Mouse (Mus musculus): ENCODE measurements around the gene Slc35d1. TPM values are rescaled to one million over a fixed set of nuclear protein-coding genes. Genes with fewer than 3 reads are reported as not detected.

Slc35d1 gene
- total and polyA plus RNA-seq, 3 experiments: 6.0 to 11.5 (median 8.7) TPM

- dilution Hi-C loops (cut with MboI; ENCODE audit: extremely low pct_ligation_motif_present, extremely low pct_unique_long_range_greater_than_20kb, low sequenced_read_pairs): no loop called here
- in situ Hi-C loops (cut with MboI; ENCODE audit: low pct_ligation_motif_present, low pct_unique_long_range_greater_than_20kb, low sequenced_read_pairs): no loop called here
- no peak overlapping the region for H3K4me2 ChIP-seq (ENCODE audit: insufficient read depth, low read depth, poor library complexity, severe bottlenecking)
- H3K79me2 ChIP-seq (replicated peaks; ENCODE audit: control insufficient read depth, extremely low read depth, insufficient read depth, poor library complexity, severe bottlenecking): no peaks in the 10 kb centered on the region
- H3K36me3 ChIP-seq (replicated peaks in 1 of 2; ENCODE audit: control insufficient read depth in 1 of 2, insufficient read depth in 1 of 2, low read length in 1 of 2): no peaks in the 10 kb centered on the region
- H3K4me1 ChIP-seq (ENCODE audit: control insufficient read depth in 1 of 2, insufficient read depth in 2 of 2): peaks cover 2 to 9% of the 10 kb centered on the region in 2 experiments; a peak in 1 of 4 replicates
- TF ChIP-seq PAX5 (IDR thresholded peaks at IDR 0.05; ENCODE audit: low read length): no peak
- TF ChIP-seq HCFC1 (IDR thresholded peaks at IDR 0.05; ENCODE audit: low read depth, low read length): no peak
- no peak for TF ChIP-seq SMC3 (IDR thresholded peaks at IDR 0.05; ENCODE audit: low read depth, low read length)
- no peak for TF ChIP-seq MEF2A (IDR thresholded peaks at IDR 0.05; ENCODE audit: borderline replicate concordance, low read depth, low read length)
- no peak for TF ChIP-seq E2F4 (IDR thresholded peaks at IDR 0.05; ENCODE audit: insufficient replicate concordance, low read depth, low read length)
- TF ChIP-seq EP300 (IDR thresholded peaks at IDR 0.05; ENCODE audit: low read length): no peak
- no peak for TF ChIP-seq GABPA (IDR thresholded peaks at IDR 0.05; ENCODE audit: insufficient replicate concordance, low read depth, low read length)
- no peak for TF ChIP-seq RCOR1 (conservative IDR thresholded peaks at IDR 0.05; ENCODE audit: low read depth, low read length)
- TF ChIP-seq RAD21 (IDR thresholded peaks at IDR 0.05; ENCODE audit: low read depth, low read length): no peak
- no peak for TF ChIP-seq NRF1 (IDR thresholded peaks at IDR 0.05; ENCODE audit: low read depth, low read length)
- no peak for TF ChIP-seq KAT2A (IDR thresholded peaks at IDR 0.05; ENCODE audit: insufficient replicate concordance, low read length)
- H3K4me3 ChIP-seq (replicated peaks in 1 of 3; ENCODE audit: low read depth in 2 of 3, low read length in 2 of 3, poor library complexity in 1 of 3): no peak overlapping the region
- H3K9me3 ChIP-seq (replicated peaks; ENCODE audit: low read length): no peaks in the 10 kb centered on the region
- no peak for DNase-seq (ENCODE audit: extremely low read depth)
- no peak overlapping the region for H3K27ac ChIP-seq (ENCODE audit: insufficient read depth, low read depth)
- H3K9ac ChIP-seq (ENCODE audit: insufficient read depth, low read depth): no peak overlapping the region
- no peaks in the 10 kb centered on the region for H3K27me3 ChIP-seq (replicated peaks)
Observed at GRCm38 (mm10) chr4:103263812-103264396, 48.9 kb upstream of the Slc35d1 start.

DNA sequence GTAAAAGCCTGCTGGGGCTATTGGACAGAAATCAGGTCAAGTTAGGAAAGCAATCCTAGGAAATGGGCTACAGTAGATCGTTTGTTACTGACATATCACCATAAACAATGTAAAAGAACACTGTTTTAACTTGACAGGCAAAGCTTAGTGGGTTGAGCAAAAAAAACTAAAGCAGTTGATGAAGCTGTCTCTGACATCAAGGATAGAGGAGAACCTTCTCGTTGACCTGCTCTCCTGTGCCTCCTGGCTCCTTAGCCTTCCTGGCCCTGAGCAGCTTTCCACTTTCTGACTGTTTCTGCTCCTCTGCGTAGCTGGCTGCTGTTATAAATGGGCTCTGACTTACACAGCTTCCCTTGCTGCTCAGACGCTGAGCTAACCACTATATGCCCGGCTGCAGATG, 48.4 kb upstream of the Slc35d1 start:
- in situ Hi-C loops (cut with MboI; ENCODE audit: low pct_ligation_motif_present, low pct_unique_long_range_greater_than_20kb, low sequenced_read_pairs): no loop called here
- Histone ChIP-seq H3K4me3 (replicated peaks in 1 of 3; ENCODE audit: low read depth in 2 of 3, low read length in 2 of 3, poor library complexity in 1 of 3) (no peak overlapping the region), H3K9ac (ENCODE audit: insufficient read depth, low read depth) (no peak overlapping the region), H3K79me2 (replicated peaks; ENCODE audit: control insufficient read depth, extremely low read depth, insufficient read depth, poor library complexity, severe bottlenecking) (no peaks in the 10 kb centered on the region), H3K9me3 (replicated peaks; ENCODE audit: low read length) (no peaks in the 10 kb centered on the region), H3K4me1 (ENCODE audit: control insufficient read depth in 1 of 2, insufficient read depth in 2 of 2) (peaks cover 2 to 9% of the 10 kb centered on the region in 2 experiments; a peak in 1 of 4 replicates), H3K27ac (ENCODE audit: insufficient read depth, low read depth) (no peak overlapping the region), H3K4me2 (ENCODE audit: insufficient read depth, low read depth, poor library complexity, severe bottlenecking) (no peak overlapping the region), H3K36me3 (replicated peaks in 1 of 2; ENCODE audit: control insufficient read depth in 1 of 2, insufficient read depth in 1 of 2, low read length in 1 of 2) (no peaks in the 10 kb centered on the region), H3K27me3 (replicated peaks) (no peaks in the 10 kb centered on the region)
- no peak for TF ChIP-seq UBTF (IDR thresholded peaks at IDR 0.05; ENCODE audit: low read depth, low read length)
- TF ChIP-seq ETS1 (conservative IDR thresholded peaks at IDR 0.05; ENCODE audit: low read depth, low read length): no peak
- TF ChIP-seq BHLHE40 (IDR thresholded peaks at IDR 0.05; ENCODE audit: low read depth, low read length): no peak
- TF ChIP-seq RCOR1 (conservative IDR thresholded peaks at IDR 0.05; ENCODE audit: low read depth, low read length): no peak
- no peak for TF ChIP-seq MAZ (IDR thresholded peaks at IDR 0.05; ENCODE audit: low read depth, low read length)
- TF ChIP-seq MAX (IDR thresholded peaks at IDR 0.05; ENCODE audit: low read length): no peak
- TF ChIP-seq JUND (conservative IDR thresholded peaks at IDR 0.05; ENCODE audit: low read depth, low read length): no peak
- TF ChIP-seq CHD2 (IDR thresholded peaks at IDR 0.05; ENCODE audit: low read length): no peak
- no peak for TF ChIP-seq SIN3A (IDR thresholded peaks at IDR 0.05; ENCODE audit: low read length)
- no peak for TF ChIP-seq NELFE (IDR thresholded peaks at IDR 0.05; ENCODE audit: low read depth, low read length)
- TF ChIP-seq HCFC1 (IDR thresholded peaks at IDR 0.05; ENCODE audit: low read depth, low read length): no peak
- TF ChIP-seq CHD1 (IDR thresholded peaks at IDR 0.05; ENCODE audit: low read depth, low read length): no peak
- no peak for DNase-seq (ENCODE audit: extremely low read depth)
- dilution Hi-C loops (cut with MboI; ENCODE audit: extremely low pct_ligation_motif_present, extremely low pct_unique_long_range_greater_than_20kb, low sequenced_read_pairs): no loop called here

Measured in CH12.LX (cell line).